Mouse (Mus musculus): ENCODE measurements around the gene Becn1. TPM values are rescaled to one million over a fixed set of nuclear protein-coding genes. Genes with fewer than 3 reads are reported as not detected.

Becn1 gene
- total and polyA plus RNA-seq, 2 experiments from 2014 or later, result 95.3 to 145 TPM

GRCm38 (mm10) chr11:101262272-101262967, 39.7 kb downstream of the Becn1 start:
- Histone ChIP-seq H3K27me3 (ENCODE audit: insufficient read depth, low read length) (peaks cover 15% of the 10 kb centered on the region), H3K4me2 (ENCODE audit: low read depth, low read length) (0 out of 2 replicates have a peak overlapping the region, but pooled peaks have one; percentile 27), H3K4me3 (ENCODE audit: low read length) (no peak overlapping the region), H3K27ac (no peak overlapping the region), H3K9ac (replicated peaks; ENCODE audit: low read length) (no peak overlapping the region; the same call in 1 of the 2 replicates), H3K9me3 (ENCODE audit: low read length) (no peaks in the 10 kb centered on the region), H3K4me1 (ENCODE audit: insufficient read depth, low read length) (peaks cover 20% of the 10 kb centered on the region), H3K36me3 (ENCODE audit: insufficient read depth, low read length) (peaks cover 9% of the 10 kb centered on the region; the same call in 1 of the 2 replicates)
- no peak for DNase-seq (ENCODE audit: low spot score)
- no peak for ATAC-seq
- TF ChIP-seq CTCF (IDR thresholded peaks at IDR 0.05; ENCODE audit: low read depth), result no peak
- 2% methylated on average over 24 of the region's 24 CpGs for WGBS

GRCm38 (mm10) chr11:101260826-101261380, 41.2 kb downstream of the Becn1 start:
- 1% methylated on average over 30 of the region's 30 CpGs for WGBS
- peaks cover 11% of the 10 kb centered on the region; the same call in 1 of the 2 replicates for H3K27me3 ChIP-seq (ENCODE audit: insufficient read depth, low read length)

DNA sequence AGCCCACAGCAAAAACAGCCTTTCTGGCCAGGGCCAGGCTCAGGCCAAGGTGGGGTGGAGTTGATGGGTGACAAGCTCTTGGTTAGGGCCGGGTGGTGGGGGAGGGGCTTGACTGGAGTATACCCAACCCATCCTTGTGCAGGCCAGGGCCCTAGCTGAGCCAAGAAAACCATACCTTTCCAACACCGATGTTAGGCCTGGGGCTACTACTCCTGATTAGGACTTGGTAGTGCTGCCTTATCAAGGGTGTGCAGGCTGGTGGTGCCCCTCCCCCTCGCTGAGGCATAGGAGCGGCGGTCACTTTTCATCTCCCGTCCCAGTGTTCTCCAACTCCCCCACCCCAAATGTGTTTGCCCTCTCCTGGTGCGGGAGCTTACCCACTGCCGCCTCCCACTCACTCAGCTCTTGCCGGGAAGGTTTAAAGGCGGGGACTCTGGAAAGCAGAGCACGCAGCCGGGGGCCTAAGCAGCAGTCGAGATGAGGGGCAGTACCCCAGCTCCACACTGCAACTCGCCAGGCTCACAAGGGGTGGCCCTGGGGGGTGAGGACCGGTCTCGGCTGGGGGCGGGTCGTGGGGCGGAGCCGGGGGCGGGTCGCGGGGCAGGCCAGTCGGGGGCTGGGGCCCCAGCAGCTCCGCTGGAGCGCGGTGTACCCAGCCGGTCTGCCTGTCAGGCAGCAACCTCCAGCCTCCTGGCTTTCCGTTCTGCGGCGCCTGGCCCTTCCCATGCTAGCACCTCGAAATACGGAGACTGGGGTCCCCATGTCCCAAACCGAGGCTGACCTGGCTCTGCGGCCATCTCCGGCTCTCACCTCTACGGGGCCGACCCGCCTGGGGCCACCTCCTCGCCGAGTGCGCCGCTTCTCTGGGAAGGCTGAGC, 41.9 kb downstream of the Becn1 start, which contains the start of gene Wnk4:
TSS of gene Wnk4 (plus strand) at position 620 of the 878 bp plus-strand sequence.
- Histone ChIP-seq H3K27ac (peak within 1 kb of the TSS; percentile 41; the same call in 1 of the 2 replicates), H3K27me3 (ENCODE audit: insufficient read depth, low read length) (peaks cover 11% of the 10 kb centered on the region; the same call in 1 of the 2 replicates), H3K9me3 (ENCODE audit: low read length) (no peaks in the 10 kb centered on the region), H3K9ac (replicated peaks; ENCODE audit: low read length) (peak within 1 kb of the TSS; percentile 63), H3K4me1 (ENCODE audit: insufficient read depth, low read length) (peaks cover 17% of the 10 kb centered on the region), H3K4me3 (ENCODE audit: low read length) (peak within 1 kb of the TSS; percentile 42), H3K4me2 (ENCODE audit: low read depth, low read length) (peak within 1 kb of the TSS; percentile 97), H3K36me3 (ENCODE audit: insufficient read depth, low read length) (peaks cover 11% of the 10 kb centered on the region; the same call in 1 of the 2 replicates)
- TF ChIP-seq CTCF (IDR thresholded peaks at IDR 0.05; ENCODE audit: low read depth), result no peak
- ATAC-seq (peak; percentile 71), DNase-seq (ENCODE audit: low spot score) (peak; percentile 61)
- WGBS, result 1% methylated on average over 42 of the region's 43 CpGs

More at GRCm38 (mm10) chr11:101260826-101261380, 41.2 kb downstream of the Becn1 start:
- Histone ChIP-seq H3K9me3 (ENCODE audit: low read length) (no peaks in the 10 kb centered on the region), H3K4me3 (ENCODE audit: low read length) (peak overlapping the region; percentile 42), H3K4me1 (ENCODE audit: insufficient read depth, low read length) (peaks cover 20% of the 10 kb centered on the region), H3K27ac (peak overlapping the region; percentile 41; the same call in 1 of the 2 replicates), H3K9ac (replicated peaks; ENCODE audit: low read length) (peak overlapping the region; percentile 63), H3K4me2 (ENCODE audit: low read depth, low read length) (peak overlapping the region; percentile 97), H3K36me3 (ENCODE audit: insufficient read depth, low read length) (peaks cover 11% of the 10 kb centered on the region; the same call in 1 of the 2 replicates)
- ATAC-seq (0 out of 2 replicates have a peak, but pooled peaks have one; percentile 16), DNase-seq (ENCODE audit: low spot score) (no peak)
- TF ChIP-seq CTCF (IDR thresholded peaks at IDR 0.05; ENCODE audit: low read depth), result no peak

- no peaks in the 10 kb centered on the region for H3K9me3 ChIP-seq (ENCODE audit: low read length)
- H3K4me3 ChIP-seq (ENCODE audit: low read length), result no peak overlapping the region
- ATAC-seq (no peak), DNase-seq (ENCODE audit: low spot score) (no peak)
- peaks cover 15% of the 10 kb centered on the region for H3K4me1 ChIP-seq (ENCODE audit: insufficient read depth, low read length)
- peak overlapping the region; percentile 97; the same call in 1 of the 2 replicates for H3K4me2 ChIP-seq (ENCODE audit: low read depth, low read length)
- H3K27me3 ChIP-seq (ENCODE audit: insufficient read depth, low read length), result peaks cover 11% of the 10 kb centered on the region; the same call in 1 of the 2 replicates
- no peak overlapping the region for H3K9ac ChIP-seq (replicated peaks; ENCODE audit: low read length)
- no peak overlapping the region for H3K27ac ChIP-seq
- 42% methylated on average over 6 of the region's 6 CpGs for WGBS
- TF ChIP-seq CTCF (IDR thresholded peaks at IDR 0.05; ENCODE audit: low read depth), result no peak
- H3K36me3 ChIP-seq (ENCODE audit: insufficient read depth, low read length), result peaks cover 11% of the 10 kb centered on the region; the same call in 1 of the 2 replicates
Observed at GRCm38 (mm10) chr11:101259261-101259712, 42.8 kb downstream of the Becn1 start.

- Histone ChIP-seq H3K4me3 (ENCODE audit: low read length) (no peak overlapping the region), H3K27ac (no peak overlapping the region), H3K36me3 (ENCODE audit: insufficient read depth, low read length) (peaks cover 11% of the 10 kb centered on the region; the same call in 1 of the 2 replicates), H3K4me2 (ENCODE audit: low read depth, low read length) (no peak overlapping the region), H3K9ac (replicated peaks; ENCODE audit: low read length) (no peak overlapping the region), H3K27me3 (ENCODE audit: insufficient read depth, low read length) (no peaks in the 10 kb centered on the region), H3K9me3 (ENCODE audit: low read length) (no peaks in the 10 kb centered on the region), H3K4me1 (ENCODE audit: insufficient read depth, low read length) (peaks cover 23% of the 10 kb centered on the region)
- no peak for DNase-seq (ENCODE audit: low spot score)
- WGBS, result 88% methylated on average over 13 of the region's 13 CpGs
- no peak for ATAC-seq
- TF ChIP-seq CTCF (IDR thresholded peaks at IDR 0.05; ENCODE audit: low read depth), result no peak
Observed at GRCm38 (mm10) chr11:101255826-101256775, 46.0 kb downstream of the Becn1 start.
